Mouse (Mus musculus) G1E (cell line): ENCODE data around the gene Xlr4b. TPM values are rescaled to one million over a fixed set of nuclear protein-coding genes. Genes with fewer than 3 reads are reported as not detected.
"Not testable (repeated sequence)": the region's sequence is repeated elsewhere in the genome, so short reads cannot be mapped to it uniquely, and the experiment has no call there.

ENCODE experiments used
- ATAC-seq: 2 replicates; pipeline ENCODE4 v1.8.0; 2016; ENCODE audit warnings: mild to moderate bottlenecking; ENCODE audit not compliant: insufficient number of reproducible peaks, poor library complexity, low FRiP score, severe bottlenecking; ENCODE audit errors: extremely low read depth
- DNase-seq: peaks from one replicate; pipeline ENCODE4 v3.0.0; 2012; ENCODE audit warnings: low spot score
- H3K27me3 ChIP-seq: 2 replicates; pipeline ENCODE4 v1.6.1; 2012; ENCODE audit warnings: mild to moderate bottlenecking, low read length, inconsistent platforms; ENCODE audit not compliant: insufficient read depth
- H3K36me3 ChIP-seq: replicated peaks from 2 replicates; pipeline ENCODE3; 2012; ENCODE audit warnings: mild to moderate bottlenecking, inconsistent platforms
- H3K4me1 ChIP-seq: 2 replicates; pipeline ENCODE4 v1.6.1; 2012; ENCODE audit warnings: low read depth, low read length, inconsistent platforms, mixed read lengths; ENCODE audit not compliant: insufficient read depth
- H3K4me3 ChIP-seq: 2 replicates; pipeline ENCODE4 v1.5.1; 2012; ENCODE audit warnings: low read depth, mild to moderate bottlenecking, inconsistent platforms, low read length, moderate library complexity, mixed read lengths
- H3K9me3 ChIP-seq: replicated peaks from 2 replicates; pipeline ENCODE4 v1.6.1; 2012; ENCODE audit warnings: inconsistent platforms
- CTCF ChIP-seq: IDR thresholded peaks from 2 replicates; pipeline ENCODE4 v1.5.1; 2012; ENCODE audit warnings: low read depth, low read length, inconsistent platforms, mixed read lengths
- GATA1 ChIP-seq: IDR thresholded peaks from 2 replicates; pipeline ENCODE4 v1.6.1; 2012; ENCODE audit warnings: borderline replicate concordance, low read length, inconsistent platforms, mixed read lengths
- GATA2 ChIP-seq: IDR thresholded peaks from 2 replicates; pipeline ENCODE4 v1.6.1; 2012; ENCODE audit warnings: low read depth, low read length, inconsistent platforms, borderline replicate concordance
- POLR2AphosphoS5 ChIP-seq: IDR thresholded peaks from 2 replicates; pipeline ENCODE4 v1.6.1; 2012; ENCODE audit warnings: low read depth, low read length, inconsistent platforms; ENCODE audit not compliant: insufficient replicate concordance
- TAL1 ChIP-seq: conservative IDR thresholded peaks from 2 replicates; pipeline ENCODE4 v1.6.1; 2012; ENCODE audit warnings: low read depth, low read length, inconsistent platforms, mixed read lengths
- polyA plus RNA-seq: library from polyadenylated mRNA; stranded (reverse); fragments of >175 nt; gene quantifications from 2 replicates; pipeline ENCODE4 v1.2.3, GENCODE M21; 2012
- total RNA-seq, 2 experiments: library from RNA; stranded (forward) in 1 of 2; stranded (reverse) in 1 of 2; fragments of 200-1000 nt in 1 of 2; fragments of >200 nt in 1 of 2; fragmentation: Nextera tagmentation in 1 of 2; gene quantifications; 2 replicates each; pipeline ENCODE4 v1.2.3; 2014 to 2017

Xlr4b gene
- not detected in 2 replicates for total RNA-seq (2014; fragmentation: Nextera tagmentation)
- 0.11 TPM in 1 of 2 replicates, not detected in the other for total RNA-seq (2017)
- not detected in 2 replicates for polyA plus RNA-seq

DNA sequence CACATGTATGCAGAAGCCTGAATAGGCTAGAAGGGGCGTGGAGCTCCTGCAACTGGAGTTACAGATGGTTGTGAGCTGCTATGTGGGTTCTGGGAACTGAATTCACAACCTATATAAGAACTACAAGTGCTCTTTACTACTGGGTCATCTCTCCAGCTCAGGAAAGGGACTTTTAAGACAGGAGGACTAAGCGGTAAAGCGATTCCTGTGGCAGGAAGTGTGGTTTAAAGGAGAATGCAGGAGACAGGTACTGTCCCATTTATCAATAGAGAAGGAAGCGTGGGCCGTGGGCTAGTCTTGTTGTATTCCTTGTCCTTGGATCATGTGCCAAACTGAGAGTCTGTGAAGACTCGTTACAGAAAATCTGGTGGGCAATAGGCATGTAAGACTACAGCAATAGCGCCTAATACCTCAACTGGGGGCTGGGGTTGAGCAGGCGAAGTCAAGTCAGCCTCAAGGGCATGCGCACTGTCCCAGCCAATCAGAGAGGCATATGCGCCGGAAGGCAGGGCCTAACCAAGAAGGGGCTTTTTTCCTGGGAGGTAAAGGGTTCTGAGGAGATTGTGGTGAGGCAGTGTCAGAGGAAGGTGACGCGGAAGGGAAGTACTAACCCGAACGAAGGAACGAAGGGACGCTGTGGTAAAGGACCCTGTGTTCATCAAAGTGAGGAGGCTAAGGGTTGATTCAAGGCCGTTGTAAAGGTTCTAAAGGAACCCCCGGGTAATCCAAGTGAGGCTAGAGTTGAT lies at the start of gene Xlr4b:
Gene Xlr4b, plus strand, starts transcription at position 515 of the 746 bp plus-strand sequence.
- not testable (repeated sequence) for H3K36me3 ChIP-seq, ATAC-seq, H3K27me3 ChIP-seq, DNase-seq, H3K9me3 ChIP-seq, H3K4me3 ChIP-seq, H3K4me1 ChIP-seq

DNA sequence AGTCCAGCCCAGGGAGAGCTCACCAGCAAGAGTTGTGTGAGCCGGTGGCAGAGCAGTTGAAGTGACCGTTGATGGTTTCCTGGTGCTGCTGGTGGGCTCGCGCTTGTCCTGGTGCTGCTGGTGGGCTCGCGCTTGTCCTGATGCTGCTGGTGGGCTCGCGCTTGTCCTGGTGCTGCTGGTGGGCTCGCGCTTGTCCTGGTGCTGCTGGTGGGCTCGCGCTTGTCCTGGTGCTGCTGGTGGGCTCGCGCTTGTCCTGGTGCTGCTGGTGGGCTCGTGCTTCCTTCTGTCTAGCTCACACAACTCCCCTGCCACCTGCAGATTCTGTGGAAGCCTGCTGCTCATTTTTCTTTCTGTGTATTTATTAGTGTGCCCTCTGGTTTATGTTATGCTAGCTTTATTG lies 37.2 kb upstream of the Xlr4b start, which contains the start of gene Spin2d:
Gene Spin2d, minus strand, starts transcription at position 101 of the 400 bp plus-strand sequence.
- H3K36me3 ChIP-seq, ATAC-seq, H3K9me3 ChIP-seq, H3K4me3 ChIP-seq, H3K27me3 ChIP-seq, DNase-seq, H3K4me1 ChIP-seq: not testable (repeated sequence)

DNA sequence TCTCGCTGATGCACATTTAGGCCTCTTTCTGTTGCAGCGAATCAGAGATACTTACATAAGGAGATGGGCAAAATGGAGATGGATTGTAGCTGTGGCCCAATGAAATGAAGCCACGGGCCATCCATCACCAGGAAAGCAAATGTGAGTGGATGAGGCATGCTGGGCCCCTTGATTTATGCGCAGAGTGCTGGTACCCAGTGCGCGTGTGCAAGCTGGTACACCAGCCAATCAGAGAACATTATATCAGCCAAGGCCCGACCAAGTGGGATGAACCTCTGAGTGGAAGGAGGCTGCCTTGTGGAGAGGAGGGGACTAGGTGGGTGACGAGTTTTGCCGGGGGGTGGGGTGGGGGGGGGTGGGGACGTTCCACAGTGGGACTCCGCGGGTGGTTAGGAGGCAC lies 22.2 kb upstream of the Xlr4b start, which contains the start of gene Xlr3b:
Gene Xlr3b, plus strand, starts transcription at position 274 of the 400 bp plus-strand sequence.
- H3K4me1 ChIP-seq, H3K36me3 ChIP-seq, ATAC-seq, H3K4me3 ChIP-seq, H3K27me3 ChIP-seq, DNase-seq, H3K9me3 ChIP-seq: not testable (repeated sequence)

DNA sequence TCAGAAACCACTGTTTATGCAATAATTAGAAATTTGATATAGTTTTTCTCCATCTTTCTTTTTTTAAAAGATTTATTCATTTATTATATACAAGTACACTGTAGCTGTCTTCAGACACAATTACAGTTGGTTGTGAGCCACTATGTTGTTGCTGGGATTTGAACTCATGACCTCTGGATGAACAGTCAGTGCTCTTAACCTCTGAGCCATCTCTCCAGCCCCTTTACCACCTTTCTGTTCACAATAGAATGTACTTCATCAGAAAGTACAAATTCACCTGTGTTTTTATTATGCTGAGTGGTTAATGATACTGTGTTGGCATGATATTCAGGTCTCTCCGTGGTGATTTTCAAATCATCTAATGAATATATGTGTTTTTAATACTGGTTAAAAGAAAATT lies 11.2 kb downstream of the Xlr4b start:
- DNase-seq (no peak), ATAC-seq (no peak)
- Histone ChIP-seq H3K9me3 (no peaks in the 10 kb centered on the region), H3K4me1 (peaks cover 4% of the 10 kb centered on the region; the same call in 1 of the 2 replicates), H3K27me3 (no peaks in the 10 kb centered on the region), H3K36me3 (no peaks in the 10 kb centered on the region), H3K4me3 (no peak overlapping the region)
- no peak for TF ChIP-seq CTCF
- no peak for TF ChIP-seq TAL1
- TF ChIP-seq GATA2 = no peak
- no peak for TF ChIP-seq GATA1
- no peak for TF ChIP-seq POLR2AphosphoS5

DNA sequence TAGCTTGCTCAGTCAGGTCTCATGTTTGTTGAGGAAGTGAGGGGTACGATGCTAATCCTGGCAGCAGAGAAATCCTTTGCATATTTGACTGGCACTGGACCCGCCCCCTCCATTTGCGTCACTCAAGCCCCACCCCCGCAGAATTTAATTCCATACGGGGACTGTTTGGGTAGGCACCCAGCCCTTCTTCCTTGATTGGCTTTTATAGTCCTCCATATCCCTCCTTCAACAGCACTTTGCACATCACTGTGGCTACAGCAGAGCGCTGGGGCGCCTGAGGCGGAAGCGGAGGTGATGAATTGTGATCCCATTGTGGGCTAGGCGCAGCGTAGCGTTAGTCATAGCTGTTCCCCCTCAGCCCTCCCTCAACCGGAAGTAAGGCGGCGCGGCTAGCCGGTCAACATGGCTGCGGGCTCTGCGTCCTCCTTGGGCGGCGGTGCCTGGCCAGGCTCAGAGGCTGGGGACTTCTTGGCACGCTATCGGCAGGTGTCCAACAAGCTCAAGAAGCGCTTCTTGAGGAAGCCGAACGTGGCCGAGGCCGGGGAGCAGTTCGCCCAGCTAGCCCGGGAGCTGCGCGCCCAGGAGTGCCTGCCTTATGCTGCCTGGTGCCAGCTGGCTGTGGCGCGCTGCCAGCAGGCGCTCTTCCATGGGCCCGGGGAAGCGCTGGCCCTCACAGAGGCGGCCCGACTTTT lies 13.9 kb downstream of the Xlr4b start, which contains the start of gene F8a:
Gene F8a, plus strand, starts transcription at position 378 of the 692 bp plus-strand sequence.
- H3K4me3 ChIP-seq = peak within 1 kb of the TSS; percentile 82
- H3K9me3 ChIP-seq = no peaks in the 10 kb centered on the region
- no peak for TF ChIP-seq GATA1
- no peak for TF ChIP-seq CTCF
- TF ChIP-seq POLR2AphosphoS5 = no peak
- no peak for TF ChIP-seq TAL1
- no peak for TF ChIP-seq GATA2
- peak; percentile 95 for ATAC-seq
- no peaks in the 10 kb centered on the region for H3K36me3 ChIP-seq
- H3K4me1 ChIP-seq = peaks cover 4% of the 10 kb centered on the region; the same call in 1 of the 2 replicates
- no peaks in the 10 kb centered on the region for H3K27me3 ChIP-seq
- DNase-seq = peak; percentile 54

DNA sequence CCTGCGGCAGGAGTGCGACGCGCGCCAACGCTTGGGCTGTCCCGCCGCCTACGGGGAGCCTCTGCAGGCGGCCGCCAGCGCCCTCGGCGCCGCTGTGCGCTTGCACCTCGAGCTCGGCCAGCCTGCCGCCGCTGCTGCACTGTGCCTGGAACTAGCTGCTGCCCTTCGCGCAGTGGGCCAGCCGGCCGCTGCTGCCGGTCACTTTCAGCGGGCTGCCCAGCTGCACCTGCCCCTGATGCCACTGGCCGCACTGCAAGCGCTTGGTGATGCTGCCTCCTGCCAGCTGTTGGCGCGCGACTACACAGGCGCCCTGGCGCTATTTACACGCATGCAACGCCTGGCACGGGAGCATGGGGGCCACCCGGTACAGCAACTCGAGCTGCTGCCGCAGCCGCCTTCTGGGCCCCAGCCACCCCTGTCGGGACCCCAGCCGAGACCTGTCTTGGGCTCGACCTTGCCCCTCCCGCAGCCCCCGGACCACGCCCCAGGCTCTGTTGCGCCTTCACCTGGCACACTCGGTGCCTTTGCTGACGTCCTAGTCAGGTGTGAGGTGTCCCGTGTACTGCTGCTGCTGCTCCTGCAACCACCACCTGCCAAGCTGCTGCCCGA lies 14.6 kb downstream of the Xlr4b start:
- no peak for TF ChIP-seq GATA2
- TF ChIP-seq GATA1 = no peak
- no peak for TF ChIP-seq CTCF
- no peak for TF ChIP-seq POLR2AphosphoS5
- no peak for TF ChIP-seq TAL1
- Histone ChIP-seq H3K27me3 (no peaks in the 10 kb centered on the region), H3K4me3 (peak overlapping the region; percentile 82), H3K36me3 (no peaks in the 10 kb centered on the region), H3K4me1 (peaks cover 4% of the 10 kb centered on the region; the same call in 1 of the 2 replicates), H3K9me3 (no peaks in the 10 kb centered on the region)
- DNase-seq = peak; percentile 19
- no peak for ATAC-seq
